Mouse (Mus musculus) cerebellum, postnatal 14 days (tissue): ENCODE results near the gene Olfr976.
"Not testable (repeated sequence)": the region's sequence is repeated elsewhere in the genome, so short reads cannot be mapped to it uniquely, and the experiment has no call there.

Experiments used
- DNase-seq, 2 experiments: peaks; one replicate each; pipeline ENCODE4 v3.0.0; 2021; ENCODE audit warnings: mixed read lengths in 2 of 2

The Olfr976 gene

DNA sequence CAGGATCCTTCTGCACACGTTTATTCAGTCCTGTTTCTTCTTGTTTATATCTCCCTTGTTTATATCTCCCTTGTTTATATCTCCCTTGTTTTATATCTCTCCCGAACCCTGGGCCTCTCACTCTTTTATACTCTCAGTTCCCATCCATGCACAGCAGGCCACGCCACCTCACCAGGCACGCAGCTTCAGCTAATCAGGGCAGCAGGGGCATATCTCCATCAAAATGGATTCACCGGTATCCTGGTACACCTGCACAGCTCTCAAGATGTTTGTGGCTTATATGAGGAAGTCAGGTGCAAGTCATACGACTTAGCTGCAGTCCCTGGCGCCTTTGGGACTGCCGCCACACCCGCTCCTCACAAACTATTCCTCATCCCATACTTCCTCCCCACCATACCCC, at the start of gene Olfr976:
TSS of gene Olfr976 (minus strand) at position 101 of the 400 bp plus-strand sequence.
- DNase-seq: not testable (repeated sequence)

- DNase-seq: no peak
Measured at GRCm38 (mm10) chr9:40009482-40009881, 48.5 kb upstream of the Olfr976 start, which contains the start of gene Olfr980. Gene Olfr980, minus strand, starts transcription at chr9:40009582.

DNA sequence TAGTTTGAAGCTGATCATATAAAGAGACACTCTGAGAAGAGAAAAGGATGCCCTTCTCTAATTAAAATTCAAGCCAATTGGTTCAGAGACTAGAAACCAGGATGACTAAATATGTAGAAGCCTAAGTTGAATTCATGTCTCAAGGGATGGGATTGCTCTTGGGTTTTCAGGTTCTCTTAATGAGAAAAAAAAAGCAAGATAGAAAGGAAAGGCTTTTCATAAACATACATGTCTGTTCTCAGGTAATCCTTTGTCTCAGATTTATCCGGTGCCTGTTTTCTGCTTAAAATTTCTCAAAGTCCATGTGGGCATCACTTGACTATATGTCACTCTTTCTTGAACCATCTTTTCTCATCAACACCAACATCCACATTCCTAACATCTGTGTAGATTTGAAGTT, 42.4 kb upstream of the Olfr976 start, which contains the start of gene Olfr979:
TSS of gene Olfr979 (minus strand) at position 101 of the 400 bp plus-strand sequence.
- no peak for DNase-seq

DNA sequence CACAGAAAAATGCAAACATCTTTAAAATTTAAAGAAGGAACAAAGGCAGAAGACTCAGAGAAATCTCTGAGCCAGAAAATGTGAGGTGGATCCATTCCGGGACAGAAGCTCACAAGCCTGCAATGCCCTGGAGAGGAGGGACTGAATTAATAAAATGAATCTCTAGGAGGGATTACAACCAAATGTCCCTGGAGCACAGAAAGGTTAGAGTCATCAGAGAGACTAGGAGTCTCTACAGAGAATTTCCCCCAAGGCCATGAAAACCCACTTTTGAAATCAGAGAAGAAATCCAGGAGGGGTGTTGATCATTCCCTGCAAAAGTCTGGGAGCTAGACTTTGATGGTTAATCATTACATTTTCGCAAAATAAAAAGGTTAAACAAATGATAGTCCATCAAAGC, 30.9 kb upstream of the Olfr976 start, which contains the start of gene Olfr978:
TSS of gene Olfr978 (plus strand) at position 301 of the 400 bp plus-strand sequence.
- no peak for DNase-seq

GRCm38 (mm10) chr9:39976581-39977145, 15.7 kb upstream of the Olfr976 start:
- not testable (repeated sequence) for DNase-seq

GRCm38 (mm10) chr9:39951946-39952345, 9.0 kb downstream of the Olfr976 start, which contains the start of gene Olfr975:
Gene Olfr975, minus strand, starts transcription at chr9:39952046.
- no peak for DNase-seq

DNA sequence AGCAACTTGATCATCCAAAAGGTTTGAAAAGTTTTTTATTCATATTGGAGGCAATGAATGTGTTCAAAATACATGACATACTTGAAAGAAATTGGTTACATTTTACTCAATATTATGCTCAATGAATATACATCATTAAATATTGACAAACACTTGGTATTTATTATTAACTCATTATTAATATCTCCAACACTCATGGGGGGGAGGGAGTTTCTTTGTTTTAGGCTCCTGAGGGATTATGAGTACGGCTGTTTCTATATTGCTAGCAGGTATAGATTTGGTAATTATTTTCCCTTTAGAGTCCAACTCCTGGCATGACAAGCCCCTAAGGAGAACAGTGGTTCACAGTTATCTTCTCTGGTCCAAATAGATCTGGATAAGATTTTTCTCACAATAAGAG, 23.7 kb downstream of the Olfr976 start, which contains the start of gene Olfr974:
TSS of gene Olfr974 (plus strand) at position 301 of the 400 bp plus-strand sequence.
- no peak for DNase-seq

DNA sequence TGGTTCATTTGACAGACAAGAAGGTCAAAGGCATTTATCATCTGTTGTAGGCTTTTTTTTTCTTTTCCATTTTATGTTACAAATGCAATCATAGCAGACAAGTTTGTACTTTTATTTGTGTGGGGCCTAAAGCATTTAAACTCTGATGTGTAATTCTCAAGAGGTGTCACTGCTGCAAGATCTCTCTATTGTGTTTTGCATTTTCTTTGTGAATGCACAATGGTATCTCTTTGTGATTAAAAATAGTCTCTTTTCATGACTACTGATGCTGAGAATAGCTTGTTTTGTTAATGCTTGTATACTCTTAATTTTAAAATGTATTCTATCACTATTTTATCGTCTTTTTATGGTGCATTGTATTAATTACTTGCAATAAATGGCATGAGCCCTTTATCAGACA, 32.1 kb downstream of the Olfr976 start:
- not testable (repeated sequence) for DNase-seq

- DNase-seq: not testable (repeated sequence)
Measured at GRCm38 (mm10) chr9:39927975-39928836, 32.7 kb downstream of the Olfr976 start.

DNA sequence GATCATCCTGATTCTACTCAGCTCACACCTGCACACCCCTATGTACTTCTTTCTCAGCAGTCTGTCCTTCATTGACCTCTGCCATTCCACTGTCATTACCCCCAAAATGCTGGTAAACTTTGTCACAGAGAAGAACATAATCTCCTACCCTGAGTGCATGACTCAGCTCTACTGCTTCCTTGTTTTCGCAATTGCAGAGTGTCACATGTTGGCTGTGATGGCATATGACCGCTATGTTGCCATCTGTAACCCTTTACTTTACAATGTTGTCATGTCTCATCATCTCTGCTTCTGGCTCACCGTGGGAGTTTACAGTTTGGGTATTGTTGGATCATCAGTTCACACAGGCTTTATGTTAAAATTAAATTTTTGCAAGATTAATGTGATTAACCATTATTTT, 51.0 kb downstream of the Olfr976 start:
- no peak for DNase-seq

DNA sequence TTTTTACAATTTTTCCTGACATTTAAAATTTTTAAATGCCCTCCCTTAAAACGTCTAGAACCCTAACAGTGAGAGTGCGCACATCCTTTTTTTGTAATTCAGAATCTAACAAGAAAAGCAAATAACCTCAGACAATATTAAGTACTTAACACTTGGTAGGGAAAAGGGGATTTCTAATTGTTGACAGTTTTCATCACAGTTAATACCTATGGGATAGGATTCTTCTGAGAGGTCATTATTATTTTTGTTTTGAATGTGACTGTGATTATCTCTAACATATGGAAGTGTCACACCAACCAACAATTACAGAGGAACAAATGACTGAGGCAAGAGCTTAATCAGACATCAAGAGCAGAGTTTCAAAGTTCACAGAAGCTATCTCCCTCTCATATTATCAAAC, 53.9 kb downstream of the Olfr976 start, which contains the start of gene Olfr229:
TSS of gene Olfr229 (plus strand) at position 301 of the 400 bp plus-strand sequence.
- DNase-seq: no peak

DNA sequence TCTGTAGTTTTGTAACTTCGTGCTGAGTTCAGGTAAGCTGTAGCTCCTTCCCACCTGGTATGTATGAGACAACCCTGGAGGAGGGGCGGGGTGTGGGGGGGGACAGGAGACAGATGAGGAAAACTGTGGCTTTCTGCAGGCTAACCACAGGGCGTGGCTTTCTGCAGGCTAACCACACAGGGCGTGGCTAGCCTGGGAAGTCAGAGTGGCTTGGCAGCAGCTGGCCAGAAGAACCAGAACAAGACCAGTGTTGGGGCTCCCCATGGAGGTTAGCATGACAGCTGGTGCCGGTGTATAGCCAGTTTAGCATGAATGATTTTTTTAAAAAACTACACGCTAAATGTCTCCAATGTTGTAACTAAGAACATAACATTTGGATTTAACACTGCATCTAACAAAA, 55.8 kb downstream of the Olfr976 start:
- no peak for DNase-seq
